ENCODE assay signal across 19 mouse cellular contexts in the genomic region with DNA sequence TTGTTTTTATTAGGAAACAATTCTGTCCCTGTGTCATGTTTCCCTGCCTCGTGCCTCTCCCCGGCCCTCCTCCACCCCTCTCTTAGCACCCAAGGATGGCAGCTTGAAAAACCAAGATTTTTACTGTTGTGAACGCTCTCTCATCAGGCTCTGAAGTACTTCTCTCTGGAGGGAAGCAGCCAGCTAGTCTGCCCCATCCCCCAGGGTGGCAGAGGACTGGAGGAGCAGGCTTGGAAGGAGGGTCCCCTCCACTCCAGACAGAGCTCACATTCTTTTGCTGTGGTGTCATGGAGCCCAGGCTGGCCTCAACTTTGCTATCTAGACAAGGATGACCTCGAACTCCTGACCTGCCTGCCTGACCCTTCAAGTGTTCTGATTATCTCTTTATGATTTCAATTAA. TPM values are rescaled to one million over a fixed set of nuclear protein-coding genes. Genes with fewer than 3 reads are reported as not detected.
"Had no signal": no experiment of that assay in that cellular context is flagged by ENCODE, and none has a peak within 500 bp of the region (broad histone marks: within the 10 kb centered on the region; RNA-seq: fewer than 3 reads in every experiment).

No protein-coding gene starts in this region.

- H3K27ac ChIP-seq: kidney, postnatal 0 days; limb, embryonic 15.5 days; liver, embryonic 12.5 days; neural tube, embryonic 13.5 days; stomach, embryonic 15.5 days had no signal

- H3K36me3 ChIP-seq: limb, embryonic 15.5 days; liver, embryonic 12.5 days; neural tube, embryonic 13.5 days; stomach, embryonic 15.5 days had no signal

- H3K9me3 ChIP-seq: limb, embryonic 15.5 days; neural tube, embryonic 13.5 days; stomach, embryonic 15.5 days had no signal

- H3K4me2 ChIP-seq: limb, embryonic 15.5 days; liver, embryonic 12.5 days; neural tube, embryonic 13.5 days; stomach, embryonic 15.5 days had no signal

- H3K4me1 ChIP-seq: limb, embryonic 15.5 days; liver, embryonic 12.5 days; neural tube, embryonic 13.5 days; stomach, embryonic 15.5 days had no signal

- H3K9ac ChIP-seq: limb, embryonic 15.5 days; liver, embryonic 12.5 days; neural tube, embryonic 13.5 days; stomach, embryonic 15.5 days had no signal

- H3K27me3 ChIP-seq: limb, embryonic 15.5 days; liver, embryonic 12.5 days; neural tube, embryonic 13.5 days; stomach, embryonic 15.5 days had no signal

- ATAC-seq: intestine, embryonic 16.5 days; liver, embryonic 12.5 days had no signal

- DNase-seq: kidney, adult 2 months; kidney, postnatal 36 days; layer of hippocampus, adult 9-11 months; layer of hippocampus, postnatal 36 days; midbrain, embryonic 14.5 days; right cerebral cortex, postnatal 14 days; thymus, postnatal 36 days had no signal

- H3K4me3 ChIP-seq: limb, embryonic 15.5 days; liver, embryonic 12.5 days; myocyte; neural tube, embryonic 13.5 days; stomach, embryonic 15.5 days had no signal

RNA-seq across cellular contexts. Expression of gene Gm11011, which starts 21.4 kb away (rescaled TPM):
- polyA plus RNA-seq: intestine, embryonic 16.5 days; kidney, adult 2 months; kidney, postnatal 0 days; limb, embryonic 11.5 days; limb, embryonic 15.5 days; liver, embryonic 12.5 days; liver, embryonic 16.5 days; midbrain, embryonic 14.5 days; myocyte; neural tube, embryonic 13.5 days; spleen, adult 2 months; stomach, embryonic 15.5 days; testis, adult 2 months; thymus, postnatal 0 days had no signal
